Mouse (Mus musculus) testis, postnatal 10 days (tissue): ENCODE data around the gene Babam2.

ENCODE experiments used
- DNase-seq: peaks from one replicate; pipeline ENCODE4 v3.0.0; 2021; ENCODE audit warnings: low spot score

Babam2 gene

DNA sequence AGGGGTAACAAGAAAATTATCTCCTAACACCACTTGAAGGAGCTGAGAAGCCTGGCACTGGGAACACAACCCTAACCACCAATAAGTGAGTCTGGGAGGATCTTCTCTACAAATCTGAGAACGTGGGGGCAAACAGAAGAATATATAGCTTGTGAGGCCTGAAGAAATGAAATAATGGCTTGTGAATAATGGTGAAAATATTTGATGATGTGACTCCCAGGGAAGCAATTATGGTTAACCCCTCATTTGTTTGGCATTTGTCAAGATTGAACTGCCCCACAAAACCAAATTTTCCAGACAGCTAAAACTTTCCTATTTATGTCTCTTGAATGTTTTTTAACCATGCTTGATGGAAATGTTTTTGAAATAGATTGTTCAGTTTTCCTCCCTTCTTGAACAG, 354.4 kb downstream of the Babam2 start:
- DNase-seq = no peak

- no peak for DNase-seq
These were observed 355.0 kb downstream of the Babam2 start for GRCm38 (mm10) chr5:32052467-32052866.

DNA sequence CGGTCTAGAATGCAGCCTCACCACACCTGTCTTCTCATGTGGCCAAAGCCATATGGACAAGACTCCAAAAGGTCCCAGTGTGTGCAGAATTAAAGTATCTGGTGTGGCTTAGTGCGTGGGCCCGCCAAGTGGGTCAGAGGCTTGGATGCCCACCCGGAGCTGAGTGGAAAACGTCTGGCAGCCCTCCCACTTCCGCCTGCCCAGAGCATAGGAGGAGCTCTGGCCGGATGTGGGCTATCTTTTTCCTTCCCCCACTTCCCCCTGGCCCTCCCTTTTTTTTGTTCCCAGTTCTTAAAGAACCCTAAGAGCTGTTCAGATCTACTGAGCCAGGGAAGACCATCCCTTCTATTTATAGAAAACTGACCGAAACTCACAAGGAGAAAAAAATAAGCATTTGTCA, 356.0 kb downstream of the Babam2 start:
- no peak for DNase-seq

DNA sequence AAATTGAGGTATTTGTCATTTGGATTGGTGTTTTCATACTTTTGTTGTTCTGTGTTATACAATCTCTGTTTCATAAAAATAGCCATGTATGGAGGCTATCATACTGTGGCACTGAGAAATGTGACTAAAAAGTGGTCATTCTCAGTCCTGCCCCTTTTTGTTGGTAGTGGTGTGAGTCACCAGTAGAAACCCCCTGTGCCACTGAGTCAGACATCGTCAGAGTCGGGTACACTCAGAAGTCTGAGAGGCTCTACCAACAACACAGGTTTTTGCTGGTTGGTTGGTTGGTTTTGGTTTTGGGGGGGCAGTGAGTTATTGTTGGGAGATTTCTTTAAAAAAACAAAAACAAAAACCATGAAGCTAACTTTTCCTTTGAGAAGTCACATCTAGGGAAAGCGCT, 358.2 kb downstream of the Babam2 start:
- DNase-seq = peak; percentile 12

DNA sequence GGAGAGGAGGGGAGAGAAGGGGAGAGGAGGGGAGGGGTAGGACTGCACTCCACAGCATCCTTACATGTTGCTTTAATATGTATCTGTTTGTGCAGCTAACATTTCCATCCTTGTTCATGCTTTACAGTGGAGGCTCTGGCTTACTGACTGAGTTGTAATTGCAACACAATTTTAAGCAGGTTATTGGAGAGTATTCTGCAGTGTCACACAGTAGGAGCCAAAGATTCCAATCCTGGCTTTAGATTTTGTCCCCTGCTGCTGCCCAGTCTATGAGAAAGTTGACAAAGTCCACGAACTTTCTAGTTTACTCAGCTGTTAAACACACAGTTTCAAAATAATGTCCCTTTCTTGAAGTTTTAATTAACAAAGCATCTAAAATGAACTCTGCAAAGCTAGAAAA, 358.6 kb downstream of the Babam2 start:
- DNase-seq = no peak

- no peak for DNase-seq
These were observed 361.2 kb downstream of the Babam2 start for GRCm38 (mm10) chr5:32058481-32059253.

GRCm38 (mm10) chr5:32059254-32059796, 361.8 kb downstream of the Babam2 start:
- no peak for DNase-seq

- no peak for DNase-seq
These were observed 363.0 kb downstream of the Babam2 start for GRCm38 (mm10) chr5:32060485-32060884.

GRCm38 (mm10) chr5:32061854-32062253, 364.4 kb downstream of the Babam2 start:
- peak; percentile 25 for DNase-seq

DNA sequence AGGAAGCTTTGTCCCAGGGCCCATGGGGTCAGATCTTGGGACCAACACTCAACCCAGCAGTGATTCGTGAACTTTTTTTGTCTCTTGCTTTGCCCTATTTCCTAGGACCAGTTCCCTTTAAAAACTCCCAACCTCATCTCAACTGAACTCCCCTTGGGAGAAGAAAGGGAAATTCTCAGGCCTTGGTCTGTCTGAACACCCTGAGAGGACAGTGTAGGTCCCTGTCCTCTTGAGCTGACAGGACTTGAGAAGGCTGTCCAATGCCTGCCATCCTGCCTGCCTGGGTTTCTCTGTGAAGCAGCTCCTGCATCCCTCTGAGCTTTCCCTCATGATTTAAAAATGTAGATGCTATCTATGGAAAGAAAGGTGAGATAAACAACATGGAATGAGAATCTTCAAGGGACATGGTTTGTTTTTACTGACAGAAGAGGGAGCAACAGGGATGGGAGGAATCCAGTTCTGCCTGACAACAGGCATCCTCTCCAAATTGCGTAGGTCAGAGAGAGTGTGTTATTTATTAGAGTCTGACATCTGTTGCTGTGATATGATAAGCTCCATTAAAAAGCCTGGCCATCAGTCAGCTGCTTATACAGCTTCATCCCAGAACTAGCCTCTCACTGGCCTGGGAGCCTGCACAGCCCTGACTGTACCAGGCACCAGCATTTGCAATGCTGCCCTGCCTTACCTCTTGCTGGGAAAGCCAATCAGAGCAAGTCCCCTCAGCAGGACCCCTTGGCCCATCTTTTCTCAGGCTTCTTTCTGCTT, 367.0 kb downstream of the Babam2 start:
- DNase-seq = peak; percentile 31

DNA sequence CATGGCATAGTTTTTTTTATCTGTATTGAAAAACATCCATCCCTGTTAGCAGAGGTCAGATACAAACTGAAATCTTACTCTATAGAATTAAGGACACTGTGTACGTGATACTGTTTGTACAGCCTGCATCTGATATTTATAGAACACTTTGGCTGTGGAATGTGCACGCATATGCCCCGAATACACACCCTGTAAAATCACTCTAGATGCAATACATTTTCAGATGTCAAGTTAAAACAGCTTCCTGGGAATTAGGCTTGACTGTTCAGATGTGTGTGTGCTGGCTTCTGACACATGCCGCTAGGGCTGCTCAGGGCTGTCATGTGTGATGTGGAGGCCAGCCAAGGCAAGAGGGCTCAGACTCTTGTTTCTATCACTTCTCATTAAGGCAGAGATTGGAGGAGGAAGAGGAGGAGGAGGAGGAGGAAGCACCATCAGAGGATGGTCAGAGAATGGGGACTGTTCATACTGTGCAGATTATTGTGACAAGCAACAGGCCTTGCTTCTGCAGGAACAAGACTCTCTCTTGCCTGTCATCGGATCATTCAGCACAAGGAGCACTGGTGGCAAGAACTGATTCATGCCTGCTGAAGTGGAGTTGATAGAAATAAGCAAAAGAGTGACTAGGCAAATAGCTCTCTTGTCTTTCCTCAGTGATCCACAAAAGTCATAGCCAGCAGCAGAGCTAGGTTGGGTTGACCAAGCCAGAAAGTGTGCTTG, 368.7 kb downstream of the Babam2 start:
- peak; percentile 21 for DNase-seq

- DNase-seq = peak; percentile 34
These were observed 369.4 kb downstream of the Babam2 start for GRCm38 (mm10) chr5:32066839-32067238.

DNA sequence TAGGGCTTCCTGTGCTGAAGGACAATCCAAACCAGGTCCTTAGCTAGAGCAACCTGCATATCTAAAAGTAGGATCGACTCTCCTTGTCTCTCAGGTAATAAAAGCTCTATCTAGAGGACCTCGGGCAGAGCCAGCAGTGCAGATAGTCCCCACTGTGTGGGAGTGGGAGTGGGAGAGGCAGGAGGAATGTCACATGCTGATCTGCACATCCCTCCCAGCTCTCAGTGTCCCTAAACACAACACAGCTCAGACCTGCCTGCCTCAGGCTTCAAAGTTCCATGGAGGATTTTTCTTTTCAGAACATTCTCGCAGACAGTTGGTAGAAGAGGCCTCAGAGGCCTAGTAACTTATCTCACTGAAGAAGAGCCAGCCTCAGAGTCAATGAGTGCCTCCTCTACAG, 371.1 kb downstream of the Babam2 start:
- peak; percentile 39 for DNase-seq

GRCm38 (mm10) chr5:32069096-32069495, 371.6 kb downstream of the Babam2 start:
- peak; percentile 32 for DNase-seq

GRCm38 (mm10) chr5:32069566-32070169, 372.2 kb downstream of the Babam2 start:
- peak; percentile 31 for DNase-seq

GRCm38 (mm10) chr5:32070781-32071180, 373.3 kb downstream of the Babam2 start:
- DNase-seq = peak; percentile 34

GRCm38 (mm10) chr5:32071314-32071713, 373.8 kb downstream of the Babam2 start:
- peak; percentile 23 for DNase-seq

DNA sequence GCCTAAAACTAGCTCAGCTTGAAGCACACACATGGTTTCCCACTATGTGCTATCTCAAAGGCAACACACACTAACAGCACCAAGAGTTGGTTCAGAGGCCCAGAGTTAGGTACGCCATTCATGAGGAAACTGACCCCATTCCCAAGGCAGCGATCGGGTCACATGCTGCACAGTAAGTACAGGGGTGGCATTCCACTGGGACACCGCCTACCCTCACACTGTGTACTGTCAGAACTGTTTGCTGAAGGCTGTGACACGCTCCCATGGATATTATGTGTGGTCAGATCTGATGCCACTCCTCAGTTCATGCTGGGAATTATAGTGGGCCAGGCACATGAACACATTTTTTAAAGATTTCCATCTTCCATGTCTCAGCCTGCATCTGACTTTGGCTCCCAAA, 374.3 kb downstream of the Babam2 start:
- peak; percentile 26 for DNase-seq

DNA sequence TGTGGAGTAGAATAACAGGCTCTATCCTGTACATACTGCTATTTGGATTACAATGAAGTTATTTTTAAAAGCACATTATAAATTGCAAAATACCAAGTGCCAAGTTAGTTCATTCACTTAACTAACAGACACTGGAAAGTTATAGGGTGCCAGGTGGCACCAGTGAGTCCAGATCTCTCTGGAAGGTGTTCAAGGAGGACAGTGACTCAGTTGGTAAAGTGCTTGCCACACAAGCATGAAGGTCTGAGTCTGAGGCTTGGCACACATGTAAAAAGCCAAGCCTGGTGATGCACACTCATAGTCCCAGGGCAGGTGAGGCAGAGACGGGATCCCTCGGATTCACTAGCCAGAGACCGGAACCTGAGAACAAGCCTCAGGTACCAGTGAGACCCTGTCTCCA, 375.4 kb downstream of the Babam2 start:
- DNase-seq = peak; percentile 5

- DNase-seq = peak; percentile 22
These were observed 376.6 kb downstream of the Babam2 start for GRCm38 (mm10) chr5:32074053-32074452.

GRCm38 (mm10) chr5:32077139-32077538, 379.7 kb downstream of the Babam2 start:
- no peak for DNase-seq

DNA sequence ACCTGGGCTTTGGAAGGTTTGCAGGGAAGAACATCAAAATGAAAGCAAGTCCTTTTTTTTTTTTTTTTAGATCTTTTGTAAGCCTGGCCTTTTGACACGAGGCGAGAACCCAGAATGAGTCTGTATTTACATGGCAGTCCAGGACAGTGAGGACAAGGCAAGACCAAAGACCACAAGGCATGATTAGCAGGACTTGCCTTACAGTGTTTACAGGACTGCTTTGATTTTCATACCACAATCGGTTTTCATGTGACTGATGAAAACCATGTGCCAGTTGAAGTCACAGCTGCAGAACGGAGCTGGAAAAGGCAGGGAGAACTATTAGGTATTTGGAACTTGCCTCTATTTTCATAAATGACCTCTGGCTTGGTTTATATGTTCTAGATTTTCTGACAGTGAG, 381.5 kb downstream of the Babam2 start:
- DNase-seq = no peak
